Mouse (Mus musculus): ENCODE measurements around the gene C130026I21Rik.
"Not testable (repeated sequence)": the region's sequence is repeated elsewhere in the genome, so short reads cannot be mapped to it uniquely, and the experiment has no call there.

Gene C130026I21Rik

DNA sequence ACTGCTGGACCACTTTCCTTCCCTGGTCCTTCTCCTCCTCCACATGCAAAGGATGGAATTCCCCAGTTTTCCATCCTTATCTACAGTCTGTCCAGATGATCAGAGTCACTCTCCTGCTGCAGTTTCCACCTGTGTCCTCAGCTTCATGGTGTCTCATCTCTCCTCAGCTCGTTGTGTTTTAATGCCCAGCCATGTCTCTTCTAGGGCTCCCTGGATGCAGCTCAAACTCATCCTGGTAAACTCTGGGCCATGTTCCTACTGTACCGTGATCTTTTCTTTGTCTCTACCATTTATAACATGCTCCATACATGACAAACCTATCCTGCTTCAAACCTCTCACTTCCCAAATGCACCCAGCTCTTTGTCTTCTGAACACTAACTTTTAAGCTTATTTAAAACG, 198.7 kb downstream of the C130026I21Rik start:
- not testable (repeated sequence) for DNase-seq (ENCODE audit: extremely low read depth, insufficient read length, low spot score)

DNA sequence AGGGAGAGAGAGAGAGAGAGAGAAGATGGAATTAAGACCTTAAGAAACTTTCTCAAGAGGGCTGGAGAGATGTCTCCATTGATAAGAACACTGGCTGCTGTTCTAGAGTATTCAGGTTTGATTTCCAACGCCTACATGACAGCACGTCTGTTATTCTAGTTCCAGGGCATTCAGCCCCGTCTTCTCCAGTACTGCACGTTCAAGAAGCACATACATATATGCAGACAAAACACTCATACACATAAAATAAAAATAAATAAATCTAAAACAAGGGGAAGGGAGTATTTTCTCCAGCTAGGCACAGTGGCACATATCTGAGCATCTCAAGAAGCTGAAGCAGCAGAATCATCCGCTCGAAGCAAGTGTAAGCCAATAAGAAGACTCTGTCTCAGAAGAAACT, 234.6 kb downstream of the C130026I21Rik start:
- DNase-seq (ENCODE audit: extremely low read depth, insufficient read length, low spot score), result not testable (repeated sequence)

DNA sequence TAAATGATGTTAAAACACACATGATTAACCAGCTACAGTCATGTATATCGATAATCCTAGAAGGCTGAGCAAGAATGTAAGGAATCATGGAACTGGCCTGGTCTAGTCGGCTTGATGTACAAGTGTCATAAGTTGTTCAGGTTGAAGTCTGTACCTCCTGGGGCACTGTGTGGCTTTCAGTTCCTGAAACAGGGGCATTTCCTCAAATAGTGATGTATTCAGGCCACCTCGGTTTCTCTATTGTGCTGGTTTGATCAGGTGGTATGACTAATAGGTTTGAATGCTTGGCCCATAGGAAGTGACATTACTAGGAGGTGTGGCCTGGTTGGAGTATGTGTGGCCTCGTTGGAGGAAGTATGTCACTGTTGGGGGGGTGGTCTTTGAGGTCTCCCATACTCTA, 236.0 kb downstream of the C130026I21Rik start:
- DNase-seq (ENCODE audit: extremely low read depth, insufficient read length, low spot score), result not testable (repeated sequence)

DNA sequence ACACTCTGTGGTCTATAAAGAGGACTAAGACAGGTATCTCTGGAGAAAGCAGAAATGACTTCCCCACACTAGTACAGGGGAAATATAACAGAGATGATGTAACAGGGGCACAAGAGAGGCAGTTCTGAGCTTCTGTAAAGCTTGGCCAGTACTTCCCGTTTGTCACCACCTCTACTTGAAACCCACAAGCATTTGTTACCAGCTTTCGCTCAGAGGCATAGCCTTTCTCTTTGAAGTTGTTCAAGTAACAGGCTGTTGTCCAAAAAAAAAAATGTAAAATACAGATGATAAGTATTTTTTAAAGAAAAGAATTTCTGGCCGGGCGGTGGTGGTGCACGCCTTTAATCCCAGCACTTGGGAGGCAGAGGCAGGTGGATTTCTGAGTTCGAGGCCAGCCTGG, 236.8 kb downstream of the C130026I21Rik start:
- DNase-seq (ENCODE audit: extremely low read depth, insufficient read length, low spot score), result not testable (repeated sequence)

DNA sequence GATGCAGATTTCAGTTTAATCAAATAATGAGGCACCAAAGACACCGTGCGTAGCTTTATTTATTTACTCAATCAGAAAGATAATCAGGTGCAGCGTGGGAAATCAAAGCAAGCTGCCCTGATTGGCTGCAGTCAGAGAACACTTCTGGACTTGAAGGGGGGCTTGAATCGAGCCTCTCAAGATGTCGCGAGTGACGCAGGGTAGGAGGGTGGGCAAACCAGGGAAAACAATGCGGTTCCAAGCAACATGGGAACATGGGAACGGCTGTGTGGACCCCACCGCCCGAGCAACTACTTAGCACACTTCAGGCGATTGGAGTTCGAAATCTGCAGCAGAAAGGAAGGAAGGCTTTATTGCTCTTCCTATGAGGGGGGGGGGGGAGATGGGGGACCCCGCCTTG, 240.2 kb downstream of the C130026I21Rik start:
- DNase-seq (ENCODE audit: extremely low read depth, insufficient read length, low spot score), result not testable (repeated sequence)

DNA sequence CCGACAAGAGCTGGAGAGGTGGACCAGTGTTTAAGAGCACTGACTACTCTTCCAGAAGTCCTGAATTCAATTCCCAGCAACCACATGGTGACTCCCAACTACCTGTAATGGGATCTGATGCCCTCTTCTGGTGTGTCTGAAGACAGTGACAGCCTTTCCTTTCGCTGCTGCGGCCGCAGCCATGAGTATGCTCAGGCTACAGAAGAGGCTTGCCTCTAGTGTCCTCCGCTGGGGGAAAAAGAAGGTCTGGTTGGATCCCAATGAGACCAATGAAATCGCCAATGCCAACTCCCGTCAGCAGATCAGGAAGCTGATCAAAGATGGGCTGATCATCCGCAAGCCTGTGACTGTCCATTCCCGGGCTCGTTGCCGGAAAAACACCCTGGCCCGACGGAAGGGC, 258.4 kb downstream of the C130026I21Rik start:
- DNase-seq (ENCODE audit: extremely low read depth, insufficient read length, low spot score), result not testable (repeated sequence)

DNA sequence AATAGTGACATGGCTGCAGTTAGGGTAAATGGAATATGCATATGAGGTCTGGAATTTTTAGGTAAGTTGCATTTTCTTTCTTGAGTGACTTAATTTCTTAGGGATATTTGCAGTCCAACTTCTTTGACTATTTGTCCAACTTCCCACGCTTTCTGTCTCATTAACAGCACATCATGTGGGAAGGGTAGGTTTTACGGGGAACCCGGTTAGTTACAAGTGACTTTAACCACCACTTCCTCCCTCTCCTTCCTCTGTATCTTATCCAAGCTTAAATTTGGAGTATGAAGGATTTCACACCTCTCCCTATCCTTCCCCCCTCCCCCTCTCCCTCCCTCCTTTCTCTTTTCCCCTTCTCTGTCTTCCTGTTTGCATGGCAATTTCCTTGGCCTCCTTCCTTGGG, 259.4 kb downstream of the C130026I21Rik start:
- DNase-seq (ENCODE audit: extremely low read depth, insufficient read length, low spot score), result not testable (repeated sequence)

DNA sequence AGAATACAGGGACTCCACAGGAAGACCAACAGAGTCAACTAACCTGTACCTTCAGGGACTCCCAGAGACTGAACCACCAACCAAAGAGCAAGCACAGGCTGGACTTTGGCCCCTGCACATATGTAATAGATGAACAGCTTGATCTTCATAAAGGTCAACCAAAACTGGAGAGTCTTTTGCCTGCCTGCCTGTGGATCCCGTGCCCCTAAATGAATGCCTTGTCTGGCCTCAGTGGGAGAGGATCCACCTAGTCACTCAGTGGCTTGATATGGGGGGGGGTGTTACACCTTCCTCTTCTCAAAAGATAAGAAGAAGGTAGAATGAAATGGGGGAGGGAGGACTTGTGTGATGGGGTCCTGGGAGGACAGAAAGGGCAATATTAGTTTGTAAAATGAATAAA, 262.6 kb downstream of the C130026I21Rik start:
- not testable (repeated sequence) for DNase-seq (ENCODE audit: extremely low read depth, insufficient read length, low spot score)

DNA sequence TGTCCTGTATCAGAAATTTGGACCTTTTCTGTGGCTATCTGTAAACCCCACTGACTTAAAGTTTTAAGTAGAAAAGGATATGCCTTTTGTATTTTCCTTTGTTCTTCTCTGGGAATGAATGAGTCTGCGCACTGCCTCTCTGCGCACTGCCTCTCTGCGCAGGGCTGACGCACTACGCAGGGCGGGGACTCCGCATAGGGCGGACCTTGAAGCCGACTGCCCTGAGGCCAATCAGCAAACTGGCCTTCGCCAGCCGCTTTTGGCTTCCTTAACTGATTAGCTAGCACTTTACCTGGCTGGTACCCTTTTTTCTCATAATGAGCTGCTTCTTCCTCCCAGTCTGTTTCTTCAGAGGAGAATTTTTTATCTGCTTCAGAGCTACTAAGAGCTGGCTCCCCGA, 271.1 kb downstream of the C130026I21Rik start:
- DNase-seq (ENCODE audit: extremely low read depth, insufficient read length, low spot score), result not testable (repeated sequence)

DNA sequence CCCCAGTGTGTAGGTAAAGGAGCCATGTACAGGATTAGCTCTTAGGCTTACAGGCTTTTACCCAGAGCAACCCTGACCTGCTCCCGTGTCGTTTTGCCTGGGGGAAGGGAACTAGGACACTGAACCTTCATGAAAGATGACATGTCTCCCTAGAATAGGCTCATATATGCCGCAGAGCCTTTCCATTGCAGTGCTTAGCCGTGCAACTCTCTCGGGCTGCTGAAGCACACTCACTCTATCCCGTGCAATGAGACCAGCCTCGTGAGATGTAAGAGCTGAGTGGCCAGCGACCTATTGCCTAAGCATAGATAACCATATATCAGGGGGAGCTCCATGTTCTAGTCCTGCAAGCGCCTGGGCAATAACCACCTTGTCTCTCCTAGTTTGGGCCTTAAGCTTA, 274.1 kb downstream of the C130026I21Rik start:
- DNase-seq (ENCODE audit: extremely low read depth, insufficient read length, low spot score), result not testable (repeated sequence)

DNA sequence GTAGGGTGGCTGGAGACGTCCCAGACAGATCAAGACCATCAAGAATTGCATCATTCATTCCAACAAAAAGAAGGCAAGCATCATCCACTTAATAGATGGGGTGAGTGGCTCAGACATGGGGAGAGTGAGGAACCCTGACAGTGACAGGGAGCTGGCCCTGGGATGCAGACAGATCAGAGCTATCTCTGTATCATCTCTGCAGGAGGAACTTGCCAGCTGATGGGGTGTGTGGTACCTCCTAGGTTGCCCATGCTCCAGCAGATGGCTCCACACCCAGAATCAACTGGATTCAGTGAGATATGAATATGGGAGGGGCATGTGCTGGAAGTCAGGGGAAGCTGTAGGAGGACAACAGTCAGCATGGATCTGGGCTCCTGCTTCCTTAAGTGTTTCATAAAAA, 275.9 kb downstream of the C130026I21Rik start:
- not testable (repeated sequence) for DNase-seq (ENCODE audit: extremely low read depth, insufficient read length, low spot score)

DNA sequence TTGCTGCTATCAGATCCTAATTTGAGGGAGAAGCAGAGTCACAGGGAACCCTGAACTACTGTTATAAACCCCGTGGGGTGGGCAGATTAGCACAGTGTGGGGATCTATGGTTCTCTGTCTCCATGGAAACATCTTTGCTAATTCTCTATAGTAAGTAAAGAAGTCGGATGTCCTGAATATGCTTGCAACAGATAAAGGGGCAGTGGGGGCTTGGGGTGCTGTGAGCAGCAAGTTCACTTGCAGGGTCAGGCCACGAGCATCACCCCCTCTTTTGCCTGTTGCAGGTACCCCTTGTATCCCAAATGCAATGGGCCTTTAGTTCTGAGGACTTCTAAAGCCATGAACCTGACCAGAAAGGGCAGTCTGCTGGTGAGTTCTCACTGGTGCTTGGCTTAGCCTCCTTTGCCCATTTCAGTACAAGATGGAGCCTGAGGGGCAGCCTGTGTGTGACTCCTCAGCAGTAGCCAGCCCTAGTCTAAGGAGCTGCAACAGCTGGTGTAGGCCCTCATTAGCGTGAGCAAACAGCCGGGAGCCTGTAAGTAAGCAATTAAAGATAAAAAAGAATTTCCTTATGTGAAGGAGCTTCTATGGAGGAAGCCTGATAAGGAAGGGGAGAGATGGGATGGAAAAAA, 276.6 kb downstream of the C130026I21Rik start:
- not testable (repeated sequence) for DNase-seq (ENCODE audit: extremely low read depth, insufficient read length, low spot score)

DNA sequence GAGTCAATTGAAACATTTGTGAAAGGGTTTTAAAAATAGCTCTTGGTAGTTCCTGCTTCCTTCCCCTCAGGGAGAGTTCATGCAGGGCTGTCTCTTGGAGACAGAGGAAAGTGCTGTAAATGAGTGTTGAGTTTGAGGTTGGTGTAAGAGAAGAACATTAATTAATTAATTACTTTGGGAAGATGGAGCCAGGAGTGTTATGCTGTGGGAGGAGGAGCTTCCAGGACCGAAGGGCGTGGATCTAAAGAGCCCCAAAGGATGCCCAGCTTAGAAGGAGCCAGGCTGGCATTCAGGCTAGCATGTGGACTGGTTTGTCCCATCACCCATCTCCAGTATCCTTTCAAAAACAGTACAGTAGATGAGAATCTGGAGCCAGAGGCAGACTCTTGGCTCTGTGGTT, 277.1 kb downstream of the C130026I21Rik start:
- DNase-seq (ENCODE audit: extremely low read depth, insufficient read length, low spot score), result not testable (repeated sequence)

DNA sequence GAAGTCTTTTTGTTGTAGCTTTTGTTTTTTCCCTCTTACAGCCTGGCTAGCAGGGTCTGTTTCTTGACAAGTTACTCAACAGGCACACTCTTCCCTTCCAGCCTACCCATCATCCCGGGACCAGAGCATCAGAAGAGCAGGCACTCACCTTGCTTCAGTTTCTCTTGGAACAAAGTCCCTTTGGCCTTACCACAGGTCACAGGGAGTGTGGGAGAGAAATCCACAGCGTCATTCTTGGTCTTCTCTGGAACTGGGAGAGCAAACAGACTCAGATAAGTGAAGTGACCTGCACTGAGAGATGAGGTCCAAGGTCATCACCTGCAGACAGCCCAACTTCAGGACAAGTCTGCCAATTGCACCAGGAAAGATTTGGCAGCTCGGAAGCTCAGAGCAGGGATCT, 277.5 kb downstream of the C130026I21Rik start:
- DNase-seq (ENCODE audit: extremely low read depth, insufficient read length, low spot score), result not testable (repeated sequence)

DNA sequence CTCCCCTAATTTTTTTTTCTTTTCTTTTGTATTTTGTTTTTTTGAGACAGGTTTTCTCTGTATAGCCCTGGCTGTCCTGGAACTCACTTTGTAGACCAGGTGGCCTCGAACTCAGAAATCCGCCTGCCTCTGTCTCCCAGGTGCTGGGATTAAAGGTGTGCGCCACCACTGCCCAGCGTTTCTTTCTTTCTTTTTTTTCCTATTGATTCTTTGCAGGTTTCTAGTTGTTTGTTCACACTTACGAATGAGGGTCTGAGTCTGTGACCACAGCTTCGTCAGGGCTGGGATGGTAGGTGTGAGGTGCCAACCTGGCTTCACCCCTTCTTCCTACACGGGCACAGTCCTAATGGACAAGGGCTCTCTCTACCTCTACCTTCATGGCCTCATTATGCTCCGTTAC, 281.3 kb downstream of the C130026I21Rik start:
- DNase-seq (ENCODE audit: extremely low read depth, insufficient read length, low spot score), result not testable (repeated sequence)

DNA sequence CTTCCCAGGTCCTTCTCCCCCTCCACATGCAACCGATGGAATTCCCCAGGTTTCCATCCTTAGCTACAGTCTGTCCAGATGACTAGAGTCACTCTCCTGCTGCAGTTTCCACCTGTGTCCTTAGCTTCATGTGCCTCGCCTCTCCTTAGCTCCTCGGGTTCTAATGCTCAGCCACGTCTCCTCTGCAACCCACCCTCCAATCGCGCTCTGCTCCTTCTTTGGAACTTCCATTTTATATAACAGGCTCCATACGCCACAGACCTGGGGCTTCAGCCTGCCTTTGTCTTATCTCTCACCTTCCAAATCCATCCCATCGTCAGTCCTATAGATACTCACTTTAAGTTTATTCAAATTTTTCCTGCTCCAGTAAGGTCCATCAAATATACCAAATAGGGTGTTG, 282.6 kb downstream of the C130026I21Rik start:
- not testable (repeated sequence) for DNase-seq (ENCODE audit: extremely low read depth, insufficient read length, low spot score)

DNA sequence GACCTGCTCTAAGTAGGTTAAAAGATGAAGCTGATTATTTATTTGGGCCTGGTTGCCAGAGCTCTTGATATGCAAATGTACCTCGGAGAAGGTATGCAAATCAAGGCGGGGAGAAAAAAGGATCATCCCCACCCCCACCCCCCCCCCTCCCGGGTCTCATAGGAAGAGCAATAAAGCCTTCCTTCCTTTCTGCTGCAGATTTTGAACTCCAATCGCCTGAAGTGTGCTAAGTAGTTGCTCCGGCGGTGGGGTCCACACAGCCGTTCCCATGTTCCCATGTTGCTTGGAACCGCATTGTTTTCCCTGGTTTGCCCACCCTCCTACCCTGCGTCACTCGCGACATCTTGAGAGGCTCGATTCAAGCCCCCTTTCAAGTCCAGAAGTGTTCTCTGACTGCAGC, 308.6 kb downstream of the C130026I21Rik start:
- not testable (repeated sequence) for DNase-seq (ENCODE audit: extremely low read depth, insufficient read length, low spot score)

DNA sequence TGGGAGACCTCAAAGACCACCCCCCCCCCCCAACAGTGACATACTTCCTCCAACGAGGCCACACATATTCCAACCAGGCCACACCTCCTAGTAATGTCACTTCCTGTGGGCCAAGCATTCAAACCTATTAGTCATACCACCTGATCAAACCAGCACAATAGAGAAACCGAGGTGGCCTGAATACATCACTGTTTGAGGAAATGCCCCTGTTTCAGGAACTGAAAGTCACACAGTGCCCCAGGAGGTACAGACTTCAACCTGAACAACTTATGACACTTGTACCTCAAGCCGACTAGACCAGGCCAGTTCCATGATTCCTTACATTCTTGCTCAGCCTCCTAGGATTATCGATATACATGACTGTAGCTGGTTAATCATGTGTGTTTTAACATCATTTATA, 312.7 kb downstream of the C130026I21Rik start:
- not testable (repeated sequence) for DNase-seq (ENCODE audit: extremely low read depth, insufficient read length, low spot score)

DNA sequence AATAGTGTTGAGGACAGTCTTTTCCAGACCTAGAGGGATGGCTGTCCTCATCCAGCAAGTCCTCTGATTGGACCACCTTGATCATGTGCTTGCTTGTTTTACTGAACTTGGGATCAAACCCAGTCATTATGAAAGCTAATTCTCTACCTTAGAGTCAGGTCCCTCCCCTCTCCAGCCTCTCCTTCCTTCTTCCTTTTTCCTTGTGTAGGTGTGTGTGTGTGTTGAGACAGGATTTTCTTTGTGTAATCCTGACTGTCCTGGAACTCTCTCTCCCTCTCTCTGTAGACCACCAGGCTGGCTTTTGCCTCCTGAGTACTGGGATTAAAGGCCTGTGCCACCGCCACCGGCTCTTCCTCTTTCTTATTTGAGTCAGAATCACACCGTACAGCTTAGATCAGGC, 313.6 kb downstream of the C130026I21Rik start:
- not testable (repeated sequence) for DNase-seq (ENCODE audit: extremely low read depth, insufficient read length, low spot score)

DNA sequence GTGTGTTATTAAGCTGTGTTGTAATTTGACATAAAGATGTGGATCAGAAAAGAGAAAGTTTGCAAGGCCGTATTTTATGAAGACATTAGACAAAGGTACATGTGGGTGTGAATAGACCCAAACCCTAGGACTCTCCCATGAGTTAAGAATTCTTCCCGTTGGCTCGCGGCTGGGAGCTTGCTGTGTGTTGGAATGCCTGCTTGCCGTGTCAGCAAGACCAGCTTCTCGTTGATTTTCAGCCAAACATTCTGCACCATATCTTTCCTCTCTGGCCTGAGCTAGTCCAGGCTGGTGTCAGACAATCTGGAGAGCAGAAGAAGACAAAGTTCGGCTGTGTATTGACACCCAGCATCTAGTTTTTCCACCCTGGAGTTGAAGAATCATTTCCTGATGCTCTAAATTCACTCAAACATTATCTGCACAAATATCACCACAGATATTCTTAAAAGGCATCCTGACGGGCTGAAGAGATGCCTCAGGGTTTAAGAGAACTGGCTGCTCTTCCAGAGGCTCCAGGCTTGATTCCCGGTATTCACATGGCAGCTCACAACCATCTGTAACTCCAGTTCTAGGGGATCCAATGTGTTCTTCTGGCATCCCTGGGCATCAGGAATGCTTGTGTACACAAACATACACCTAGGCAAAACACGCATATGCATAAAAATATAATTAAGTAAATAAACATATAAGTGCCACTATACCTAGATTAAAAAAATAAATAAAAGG, 317.7 kb downstream of the C130026I21Rik start:
- no peak for DNase-seq (ENCODE audit: extremely low read depth, insufficient read length, low spot score)

DNA sequence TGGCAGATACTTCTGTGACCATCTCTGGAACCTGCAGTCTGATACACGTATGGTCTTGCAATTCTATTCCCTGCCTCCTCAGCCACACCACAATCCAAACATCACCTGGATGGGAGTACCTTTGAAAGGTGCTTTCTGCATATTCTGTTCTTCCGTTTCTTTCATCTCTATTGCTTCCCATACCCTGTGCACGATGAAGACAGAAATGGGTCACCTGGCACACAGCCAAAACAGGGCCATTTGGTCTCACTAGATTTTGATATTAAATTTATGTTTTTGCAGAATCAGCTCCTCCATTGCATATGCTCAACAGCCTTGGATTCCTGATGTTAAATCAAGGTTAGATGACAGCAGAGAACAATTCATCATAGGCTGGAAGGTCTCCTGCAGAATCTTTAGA, 318.8 kb downstream of the C130026I21Rik start:
- DNase-seq (ENCODE audit: extremely low read depth, insufficient read length, low spot score), result no peak

DNA sequence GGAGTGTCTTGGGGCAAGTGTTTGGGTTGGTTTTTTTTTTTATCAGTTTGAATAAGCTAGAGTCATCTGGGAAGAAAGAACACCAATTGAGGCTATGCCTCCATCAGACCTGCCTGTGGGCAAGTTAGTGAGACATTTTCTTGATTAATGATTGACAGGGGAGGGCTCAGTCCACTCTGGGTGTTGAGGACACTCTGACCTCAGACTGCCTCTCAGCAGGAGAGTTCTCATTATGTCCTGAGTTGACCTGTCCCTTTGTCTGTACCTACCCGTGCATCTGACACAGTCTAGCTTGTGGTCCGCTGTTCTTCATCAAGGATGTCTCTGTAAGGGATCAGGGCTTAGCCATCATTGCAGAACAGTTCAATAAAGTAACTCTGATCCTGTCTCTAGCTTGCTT, 323.0 kb downstream of the C130026I21Rik start:
- no peak for DNase-seq (ENCODE audit: extremely low read depth, insufficient read length, low spot score)

Measured in 3134 (cell line).